Mouse (Mus musculus) liver, embryonic 12.5 days (tissue): ENCODE results near the gene Mbl1. TPM values are rescaled to one million over a fixed set of nuclear protein-coding genes. Genes with fewer than 3 reads are reported as not detected.

Experiments
- ATAC-seq: fragments of 200-750 bp; cut with Nextera tagmentation; 2 replicates; pipeline ENCODE4 v1.8.0; 2017; ENCODE audit warnings: moderate number of reproducible peaks, mild to moderate bottlenecking, moderate library complexity
- H3K27ac ChIP-seq: fragments of 300-500 bp; sonication (generic); 2 replicates; pipeline ENCODE4 v1.5.1; 2016; ENCODE audit warnings: mild to moderate bottlenecking
- H3K27me3 ChIP-seq: fragments of 300-500 bp; sonication (generic); replicated peaks from 2 replicates; pipeline ENCODE4 v1.6.1; 2016; ENCODE audit warnings: mild to moderate bottlenecking, moderate library complexity
- H3K36me3 ChIP-seq: fragments of 300-500 bp; sonication (generic); 2 replicates; pipeline ENCODE4 v1.6.1; 2016; ENCODE audit warnings: mild to moderate bottlenecking, moderate library complexity
- H3K4me1 ChIP-seq: fragments of 300-500 bp; sonication (generic); 2 replicates; pipeline ENCODE4 v1.6.1; 2016
- H3K4me2 ChIP-seq: fragments of 300-500 bp; sonication (generic); 2 replicates; pipeline ENCODE4 v1.6.1; 2016; ENCODE audit warnings: mild to moderate bottlenecking, moderate library complexity
- H3K4me3 ChIP-seq: fragments of 300-500 bp; sonication (generic); 2 replicates; pipeline ENCODE4 v1.5.1; 2016; ENCODE audit warnings: mild to moderate bottlenecking, moderate library complexity
- H3K9ac ChIP-seq: fragments of 300-500 bp; sonication (generic); 2 replicates; pipeline ENCODE4 v1.6.1; 2016; ENCODE audit warnings: mild to moderate bottlenecking, moderate library complexity
- H3K9me3 ChIP-seq: fragments of 300-500 bp; sonication (generic); replicated peaks from 2 replicates; pipeline ENCODE4 v1.6.1; 2016; ENCODE audit warnings: mild to moderate bottlenecking, moderate library complexity
- WGBS: fragments of 180-500 bp; shearing (Covaris S2); methylation state at CpG from one replicate; pipeline ENCODE4 v1.1.7; 2016; ENCODE audit not compliant: insufficient replicate concordance; 5-methylcytosine and 5-hydroxymethylcytosine counted together
- polyA plus RNA-seq: library from polyadenylated mRNA; unstranded; fragments of >200 nt; fragmentation: Nextera tagmentation; extraction: Ambion mirVana; gene quantifications from 2 replicates; pipeline ENCODE4 v1.2.1, GENCODE M21; 2016

Mbl1 gene
- polyA plus RNA-seq, 1 experiment from 2014 or later = 9.9 TPM

GRCm38 (mm10) chr14:41146922-41147321 lies 4.3 kb upstream of the Mbl1 start:
- no peaks in the 10 kb centered on the region for H3K36me3 ChIP-seq
- no peak overlapping the region for H3K27ac ChIP-seq
- no peaks in the 10 kb centered on the region for H3K27me3 ChIP-seq
- no peaks in the 10 kb centered on the region for H3K9me3 ChIP-seq
- no peaks in the 10 kb centered on the region for H3K4me1 ChIP-seq
- 58% methylated on average over 3 of the region's 3 CpGs for WGBS
- no peak overlapping the region for H3K9ac ChIP-seq
- no peak overlapping the region for H3K4me2 ChIP-seq
- H3K4me3 ChIP-seq = no peak overlapping the region
- ATAC-seq = no peak

GRCm38 (mm10) chr14:41147356-41147755 lies 3.9 kb upstream of the Mbl1 start:
- H3K4me3 ChIP-seq = no peak overlapping the region

GRCm38 (mm10) chr14:41160076-41160475 lies 8.8 kb downstream of the Mbl1 start:
- Histone ChIP-seq H3K9me3 (no peaks in the 10 kb centered on the region), H3K36me3 (no peaks in the 10 kb centered on the region), H3K27ac (0 out of 2 replicates have a peak overlapping the region, but pooled peaks have one; percentile 18), H3K27me3 (no peaks in the 10 kb centered on the region), H3K4me1 (no peaks in the 10 kb centered on the region), H3K4me2 (no peak overlapping the region), H3K4me3 (no peak overlapping the region), H3K9ac (no peak overlapping the region)
- 67% methylated on average over 4 of the region's 4 CpGs for WGBS
- ATAC-seq = no peak

More at GRCm38 (mm10) chr14:41147356-41147755, 3.9 kb upstream of the Mbl1 start:
- Histone ChIP-seq H3K9ac (no peak overlapping the region), H3K36me3 (no peaks in the 10 kb centered on the region), H3K4me1 (no peaks in the 10 kb centered on the region), H3K9me3 (no peaks in the 10 kb centered on the region), H3K27me3 (no peaks in the 10 kb centered on the region), H3K27ac (no peak overlapping the region), H3K4me2 (no peak overlapping the region)
- ATAC-seq = no peak
- 58% methylated on average over 2 of the region's 2 CpGs for WGBS

- H3K9ac ChIP-seq = no peak overlapping the region
- H3K27ac ChIP-seq = no peak overlapping the region
- H3K4me1 ChIP-seq = no peaks in the 10 kb centered on the region
- no peaks in the 10 kb centered on the region for H3K36me3 ChIP-seq
- H3K4me3 ChIP-seq = no peak overlapping the region
- H3K27me3 ChIP-seq = no peaks in the 10 kb centered on the region
- WGBS = 42% methylated on average over 1 of the region's 1 CpGs
- no peak overlapping the region for H3K4me2 ChIP-seq
- peak; percentile 79 for ATAC-seq
- no peaks in the 10 kb centered on the region for H3K9me3 ChIP-seq
Observed at GRCm38 (mm10) chr14:41160743-41161142, 9.5 kb downstream of the Mbl1 start.

GRCm38 (mm10) chr14:41162663-41163062 lies 11.4 kb downstream of the Mbl1 start:
- H3K4me3 ChIP-seq = no peak overlapping the region
- H3K9me3 ChIP-seq = no peaks in the 10 kb centered on the region
- H3K4me2 ChIP-seq = no peak overlapping the region
- H3K27me3 ChIP-seq = no peaks in the 10 kb centered on the region
- WGBS = 14% methylated on average over 2 of the region's 2 CpGs
- H3K9ac ChIP-seq = no peak overlapping the region
- ATAC-seq = 0 out of 2 replicates have a peak, but pooled peaks have one; percentile 41
- no peaks in the 10 kb centered on the region for H3K36me3 ChIP-seq
- no peak overlapping the region for H3K27ac ChIP-seq
- H3K4me1 ChIP-seq = no peaks in the 10 kb centered on the region

- Histone ChIP-seq H3K4me2 (no peak overlapping the region), H3K27ac (no peak overlapping the region), H3K9me3 (no peaks in the 10 kb centered on the region), H3K4me3 (no peak overlapping the region), H3K4me1 (no peaks in the 10 kb centered on the region), H3K36me3 (no peaks in the 10 kb centered on the region), H3K27me3 (no peaks in the 10 kb centered on the region), H3K9ac (no peak overlapping the region)
- WGBS = 33% methylated on average over 5 of the region's 5 CpGs
- no peak for ATAC-seq
Observed at GRCm38 (mm10) chr14:41167278-41167677, 16.0 kb downstream of the Mbl1 start.

GRCm38 (mm10) chr14:41168567-41168966 lies 17.3 kb downstream of the Mbl1 start:
- Histone ChIP-seq H3K27ac (no peak overlapping the region), H3K4me3 (no peak overlapping the region), H3K36me3 (no peaks in the 10 kb centered on the region), H3K9me3 (no peaks in the 10 kb centered on the region), H3K4me1 (no peaks in the 10 kb centered on the region), H3K4me2 (no peak overlapping the region), H3K9ac (no peak overlapping the region), H3K27me3 (no peaks in the 10 kb centered on the region)
- WGBS = 73% methylated on average over 1 of the region's 1 CpGs
- no peak for ATAC-seq

- H3K27me3 ChIP-seq = no peaks in the 10 kb centered on the region
- H3K4me3 ChIP-seq = no peak overlapping the region
- H3K4me1 ChIP-seq = no peaks in the 10 kb centered on the region
- H3K9me3 ChIP-seq = no peaks in the 10 kb centered on the region
- 62% methylated on average over 2 of the region's 2 CpGs for whole genome bisulfite sequencing
- H3K36me3 ChIP-seq = no peaks in the 10 kb centered on the region
- ATAC-seq = no peak
- H3K27ac ChIP-seq = no peak overlapping the region
- H3K9ac ChIP-seq = no peak overlapping the region
- no peak overlapping the region for H3K4me2 ChIP-seq
Observed at GRCm38 (mm10) chr14:41170514-41170913, 19.3 kb downstream of the Mbl1 start.

- Histone ChIP-seq H3K27me3 (no peaks in the 10 kb centered on the region), H3K4me1 (no peaks in the 10 kb centered on the region), H3K36me3 (no peaks in the 10 kb centered on the region), H3K4me2 (no peak overlapping the region), H3K9me3 (no peaks in the 10 kb centered on the region), H3K9ac (no peak overlapping the region), H3K27ac (no peak overlapping the region), H3K4me3 (no peak overlapping the region)
- WGBS = 32% methylated on average over 1 of the region's 1 CpGs
- ATAC-seq = no peak
Observed at GRCm38 (mm10) chr14:41174802-41175201, 23.5 kb downstream of the Mbl1 start.

GRCm38 (mm10) chr14:41185059-41185821 lies 34.0 kb downstream of the Mbl1 start, which contains the start of gene Sftpd:
TSS of gene Sftpd (minus strand) at chr14:41185149.
- ATAC-seq = no peak
- Histone ChIP-seq H3K9me3 (no peaks in the 10 kb centered on the region), H3K4me3 (no peak within 1 kb of the TSS), H3K4me1 (no peaks in the 10 kb centered on the region), H3K36me3 (no peaks in the 10 kb centered on the region), H3K27ac (no peak within 1 kb of the TSS), H3K9ac (no peak within 1 kb of the TSS), H3K4me2 (no peak within 1 kb of the TSS), H3K27me3 (no peaks in the 10 kb centered on the region)
- 63% methylated on average over 4 of the region's 4 CpGs for WGBS

- ATAC-seq = no peak
- Histone ChIP-seq H3K4me2 (no peak overlapping the region), H3K9me3 (peaks cover 12% of the 10 kb centered on the region; the same call in 1 of the 2 replicates), H3K36me3 (no peaks in the 10 kb centered on the region), H3K27ac (no peak overlapping the region), H3K4me1 (no peaks in the 10 kb centered on the region), H3K27me3 (no peaks in the 10 kb centered on the region), H3K4me3 (no peak overlapping the region), H3K9ac (no peak overlapping the region)
- WGBS = 61% methylated on average over 2 of the region's 2 CpGs
Observed at GRCm38 (mm10) chr14:41189496-41189895, 38.2 kb downstream of the Mbl1 start.

- 35% methylated on average over 6 of the region's 6 CpGs for WGBS
- no peak overlapping the region for H3K4me2 ChIP-seq
- no peaks in the 10 kb centered on the region for H3K9me3 ChIP-seq
- no peak overlapping the region for H3K27ac ChIP-seq
- H3K4me3 ChIP-seq = no peak overlapping the region
- H3K36me3 ChIP-seq = no peaks in the 10 kb centered on the region
- no peaks in the 10 kb centered on the region for H3K27me3 ChIP-seq
- no peak for ATAC-seq
- no peak overlapping the region for H3K9ac ChIP-seq
- H3K4me1 ChIP-seq = no peaks in the 10 kb centered on the region
Observed at GRCm38 (mm10) chr14:41198037-41198730, 46.9 kb downstream of the Mbl1 start.
